Mouse (Mus musculus) lung, embryonic 15.5 days (tissue): Measurements from ENCODE around the gene March9. TPM values are rescaled to one million over a fixed set of nuclear protein-coding genes. Genes with fewer than 3 reads are reported as not detected.

Experiments
- ATAC-seq: fragments of 200-750 bp; cut with Nextera tagmentation; 2 replicates; pipeline ENCODE4 v1.8.0; 2017; ENCODE audit warnings: moderate number of reproducible peaks, borderline replicate concordance; ENCODE audit not compliant: low FRiP score, low TSS enrichment; ENCODE audit errors: extremely low read depth
- H3K27ac ChIP-seq: fragments of 300-500 bp; sonication (generic); 2 replicates; pipeline ENCODE4 v1.5.1; 2015; ENCODE audit warnings: moderate library complexity, mild to moderate bottlenecking, inconsistent platforms
- H3K27me3 ChIP-seq: fragments of 300-500 bp; sonication (generic); 2 replicates; pipeline ENCODE4 v1.6.1; 2015; ENCODE audit warnings: inconsistent platforms
- H3K36me3 ChIP-seq: fragments of 300-500 bp; sonication (generic); 2 replicates; pipeline ENCODE4 v1.6.1; 2015; ENCODE audit warnings: inconsistent platforms
- H3K4me1 ChIP-seq: fragments of 300-500 bp; sonication (generic); 2 replicates; pipeline ENCODE4 v1.6.1; 2015; ENCODE audit warnings: inconsistent platforms
- H3K4me2 ChIP-seq: fragments of 300-500 bp; sonication (generic); 2 replicates; pipeline ENCODE4 v1.6.1; 2015; ENCODE audit warnings: inconsistent platforms, mild to moderate bottlenecking, moderate library complexity
- H3K4me3 ChIP-seq: fragments of 300-500 bp; sonication (generic); 2 replicates; pipeline ENCODE4 v1.5.1; 2015; ENCODE audit warnings: mild to moderate bottlenecking, inconsistent platforms
- H3K9ac ChIP-seq: fragments of 300-500 bp; sonication (generic); 2 replicates; pipeline ENCODE4 v1.6.1; 2015; ENCODE audit warnings: inconsistent platforms
- H3K9me3 ChIP-seq: fragments of 300-500 bp; sonication (generic); 2 replicates; pipeline ENCODE4 v1.6.1; 2016; ENCODE audit warnings: inconsistent platforms
- WGBS: fragments of 180-500 bp; shearing (Covaris S2); methylation state at CpG from one replicate; pipeline ENCODE4 v1.1.7; 2015; 5-methylcytosine and 5-hydroxymethylcytosine counted together
- polyA plus RNA-seq: library from polyadenylated mRNA; unstranded; fragments of >200 nt; fragmentation: Nextera tagmentation; extraction: Ambion mirVana; gene quantifications from 2 replicates; pipeline ENCODE4 v1.2.1, GENCODE M21; 2015

Gene March9
- polyA plus RNA-seq, result 0.61 and 0.86 TPM in 2 replicates

- Histone ChIP-seq H3K4me1 (peaks cover 29% of the 10 kb centered on the region; the same call in 1 of the 2 replicates), H3K27ac (peak within 1 kb of the TSS; percentile 27), H3K4me2 (peak within 1 kb of the TSS; percentile 98), H3K9ac (peak within 1 kb of the TSS; percentile 68), H3K27me3 (peaks cover 31% of the 10 kb centered on the region), H3K4me3 (peak within 1 kb of the TSS; percentile 72), H3K9me3 (no peaks in the 10 kb centered on the region), H3K36me3 (peaks cover 21% of the 10 kb centered on the region)
- ATAC-seq, result 0 out of 2 replicates have a peak, but pooled peaks have one; percentile 24
- WGBS, result under 1% methylated on average over 51 of the region's 72 CpGs
Measured at GRCm38 (mm10) chr10:127059968-127060916, at the start of gene March9. Gene March9 (minus strand): TSS chr10:127060184.

GRCm38 (mm10) chr10:127108262-127108583 lies 48.2 kb upstream of the March9 start:
- Histone ChIP-seq H3K9ac (no peak overlapping the region), H3K4me3 (no peak overlapping the region), H3K9me3 (no peaks in the 10 kb centered on the region), H3K27me3 (no peaks in the 10 kb centered on the region), H3K4me1 (no peaks in the 10 kb centered on the region), H3K27ac (no peak overlapping the region), H3K4me2 (no peak overlapping the region), H3K36me3 (peaks cover 12% of the 10 kb centered on the region; the same call in 1 of the 2 replicates)
- 70% methylated on average over 3 of the region's 3 CpGs for WGBS
- ATAC-seq, result no peak

- Histone ChIP-seq H3K9me3 (no peaks in the 10 kb centered on the region), H3K4me2 (no peak overlapping the region), H3K9ac (no peak overlapping the region), H3K4me3 (no peak overlapping the region), H3K27ac (no peak overlapping the region), H3K4me1 (no peaks in the 10 kb centered on the region), H3K36me3 (peaks cover 12% of the 10 kb centered on the region; the same call in 1 of the 2 replicates), H3K27me3 (no peaks in the 10 kb centered on the region)
- ATAC-seq, result no peak
- WGBS, result 79% methylated on average over 16 of the region's 16 CpGs
Measured at GRCm38 (mm10) chr10:127107563-127108261, 47.7 kb upstream of the March9 start.

- H3K9me3 ChIP-seq, result no peaks in the 10 kb centered on the region
- no peak overlapping the region for H3K4me3 ChIP-seq
- no peak for ATAC-seq
- 63% methylated on average over 7 of the region's 7 CpGs for WGBS
- H3K4me2 ChIP-seq, result no peak overlapping the region
- H3K27me3 ChIP-seq, result no peaks in the 10 kb centered on the region
- peaks cover 18% of the 10 kb centered on the region; the same call in 1 of the 2 replicates for H3K36me3 ChIP-seq
- no peak overlapping the region for H3K9ac ChIP-seq
- no peak overlapping the region for H3K27ac ChIP-seq
- no peaks in the 10 kb centered on the region for H3K4me1 ChIP-seq
Measured at GRCm38 (mm10) chr10:127103631-127104030, 43.6 kb upstream of the March9 start.

GRCm38 (mm10) chr10:127101151-127101550 lies 41.2 kb upstream of the March9 start:
- Histone ChIP-seq H3K4me2 (no peak overlapping the region), H3K27ac (no peak overlapping the region), H3K4me3 (no peak overlapping the region), H3K36me3 (peaks cover 12% of the 10 kb centered on the region), H3K9ac (no peak overlapping the region), H3K4me1 (0 out of 2 replicates have a peak, but pooled peaks cover 2% of the 10 kb centered on the region), H3K9me3 (no peaks in the 10 kb centered on the region), H3K27me3 (no peaks in the 10 kb centered on the region)
- no peak for ATAC-seq
- WGBS, result 72% methylated on average over 6 of the region's 6 CpGs

GRCm38 (mm10) chr10:127100414-127100813 lies 40.4 kb upstream of the March9 start:
- Histone ChIP-seq H3K4me3 (no peak overlapping the region), H3K36me3 (peaks cover 12% of the 10 kb centered on the region), H3K4me2 (no peak overlapping the region), H3K27me3 (no peaks in the 10 kb centered on the region), H3K9me3 (no peaks in the 10 kb centered on the region), H3K9ac (no peak overlapping the region), H3K27ac (no peak overlapping the region), H3K4me1 (peaks cover 8% of the 10 kb centered on the region)
- no peak for ATAC-seq
- WGBS, result 62% methylated on average over 8 of the region's 8 CpGs

GRCm38 (mm10) chr10:127099868-127100267 lies 39.9 kb upstream of the March9 start:
- 92% methylated on average over 15 of the region's 15 CpGs for WGBS
- Histone ChIP-seq H3K4me2 (no peak overlapping the region), H3K36me3 (peaks cover 12% of the 10 kb centered on the region), H3K9ac (no peak overlapping the region), H3K4me3 (no peak overlapping the region), H3K27me3 (no peaks in the 10 kb centered on the region), H3K27ac (no peak overlapping the region), H3K4me1 (peaks cover 13% of the 10 kb centered on the region), H3K9me3 (no peaks in the 10 kb centered on the region)
- no peak for ATAC-seq

GRCm38 (mm10) chr10:127099191-127099590 lies 39.2 kb upstream of the March9 start:
- Histone ChIP-seq H3K27me3 (no peaks in the 10 kb centered on the region), H3K4me1 (peaks cover 17% of the 10 kb centered on the region), H3K9ac (no peak overlapping the region), H3K27ac (no peak overlapping the region), H3K36me3 (peaks cover 9% of the 10 kb centered on the region), H3K4me2 (no peak overlapping the region), H3K9me3 (no peaks in the 10 kb centered on the region), H3K4me3 (no peak overlapping the region)
- no peak for ATAC-seq
- WGBS, result 81% methylated on average over 10 of the region's 10 CpGs

- H3K9ac ChIP-seq, result no peak overlapping the region
- H3K27me3 ChIP-seq, result no peaks in the 10 kb centered on the region
- H3K4me3 ChIP-seq, result no peak overlapping the region
- no peak for ATAC-seq
- WGBS, result 75% methylated on average over 20 of the region's 20 CpGs
- peaks cover 9% of the 10 kb centered on the region for H3K36me3 ChIP-seq
- H3K27ac ChIP-seq, result no peak overlapping the region
- H3K9me3 ChIP-seq, result no peaks in the 10 kb centered on the region
- no peak overlapping the region for H3K4me2 ChIP-seq
- peaks cover 24% of the 10 kb centered on the region for H3K4me1 ChIP-seq
Measured at GRCm38 (mm10) chr10:127098514-127098913, 38.5 kb upstream of the March9 start.

GRCm38 (mm10) chr10:127094382-127094802 lies 34.4 kb upstream of the March9 start:
- 22% methylated on average over 7 of the region's 7 CpGs for WGBS
- no peaks in the 10 kb centered on the region for H3K9me3 ChIP-seq
- H3K4me2 ChIP-seq, result peak overlapping the region; percentile 30
- peaks cover 39% of the 10 kb centered on the region for H3K27me3 ChIP-seq
- H3K36me3 ChIP-seq, result peaks cover 4% of the 10 kb centered on the region
- peak overlapping the region; percentile 75 for H3K27ac ChIP-seq
- H3K4me3 ChIP-seq, result no peak overlapping the region
- H3K4me1 ChIP-seq, result peaks cover 53% of the 10 kb centered on the region
- no peak overlapping the region for H3K9ac ChIP-seq
- ATAC-seq, result peak; percentile 73

GRCm38 (mm10) chr10:127092742-127093141 lies 32.8 kb upstream of the March9 start:
- Histone ChIP-seq H3K4me1 (peaks cover 53% of the 10 kb centered on the region), H3K36me3 (peaks cover 4% of the 10 kb centered on the region), H3K9me3 (no peaks in the 10 kb centered on the region), H3K4me3 (no peak overlapping the region), H3K9ac (no peak overlapping the region), H3K27me3 (peaks cover 53% of the 10 kb centered on the region), H3K27ac (no peak overlapping the region), H3K4me2 (no peak overlapping the region)
- ATAC-seq, result no peak
- 30% methylated on average over 4 of the region's 4 CpGs for WGBS
